Mouse (Mus musculus) CH12.LX (cell line): ENCODE measurements around the gene Hoxc5.

ENCODE experiments used
- PAX5 ChIP-seq: IDR thresholded peaks from 2 replicates; pipeline ENCODE4 v1.6.1; 2012; ENCODE audit warnings: low read length, inconsistent platforms, mixed read lengths
- RAD21 ChIP-seq: IDR thresholded peaks from 2 replicates; pipeline ENCODE4 v1.6.1; 2011; ENCODE audit warnings: low read depth, mild to moderate bottlenecking, low read length, improper control_type of control experiment, moderate library complexity
- RCOR1 ChIP-seq: conservative IDR thresholded peaks from 2 replicates; pipeline ENCODE4 v1.6.1; 2012; ENCODE audit warnings: low read depth, mild to moderate bottlenecking, inconsistent platforms, low read length, improper control_type of control experiment
- TCF12 ChIP-seq: IDR thresholded peaks from 2 replicates; pipeline ENCODE4 v1.6.1; 2014; ENCODE audit warnings: low read depth, mild to moderate bottlenecking, inconsistent platforms, low read length, improper control_type of control experiment
- ZC3H11A ChIP-seq: IDR thresholded peaks from 2 replicates; pipeline ENCODE4 v1.6.1; 2012; ENCODE audit warnings: low read depth, mild to moderate bottlenecking, inconsistent platforms, low read length, improper control_type of control experiment
- ZNF384 ChIP-seq: IDR thresholded peaks from 2 replicates; pipeline ENCODE4 v1.6.1; 2012; ENCODE audit warnings: low read depth, low read length, improper control_type of control experiment, inconsistent platforms

GRCm38 (mm10) chr15:102949696-102950095 is 17.5 kb upstream of the Hoxc5 start:
- TF ChIP-seq RAD21: no peak
- no peak for TF ChIP-seq PAX5
- TF ChIP-seq TCF12: no peak
- no peak for TF ChIP-seq ZNF384
- TF ChIP-seq ZC3H11A: no peak
- no peak for TF ChIP-seq RCOR1
